Mouse (Mus musculus) spleen, adult 18-20 months (tissue): Measurements from ENCODE around the gene Syt8.

ENCODE experiments used
- DNase-seq, 2 experiments: peaks; one replicate each; pipeline ENCODE4 v3.0.0; 2022; ENCODE audit warnings: mixed read lengths in 2 of 2

The Syt8 gene

GRCm38 (mm10) chr7:142409603-142410002 lies 25.0 kb upstream of the Syt8 start:
- no peak for DNase-seq

- DNase-seq: no peak
Observed at GRCm38 (mm10) chr7:142413285-142413684, 21.4 kb upstream of the Syt8 start.

- DNase-seq: no peak
Observed at GRCm38 (mm10) chr7:142415314-142415713, 19.3 kb upstream of the Syt8 start.

GRCm38 (mm10) chr7:142416225-142416624 lies 18.4 kb upstream of the Syt8 start:
- DNase-seq: no peak

- DNase-seq: no peak
Observed at GRCm38 (mm10) chr7:142418027-142418426, 16.6 kb upstream of the Syt8 start.

- no peak for DNase-seq
Observed at GRCm38 (mm10) chr7:142418679-142419078, 16.0 kb upstream of the Syt8 start.

- no peak for DNase-seq
Observed at GRCm38 (mm10) chr7:142419887-142420286, 14.8 kb upstream of the Syt8 start.

- DNase-seq: no peak
Observed at GRCm38 (mm10) chr7:142421826-142422225, 12.8 kb upstream of the Syt8 start.

- no peak for DNase-seq
Observed at GRCm38 (mm10) chr7:142425641-142426213, 8.9 kb upstream of the Syt8 start.

GRCm38 (mm10) chr7:142428213-142428612 lies 6.4 kb upstream of the Syt8 start:
- DNase-seq: peak in 1 of 2 experiments; percentile 31

GRCm38 (mm10) chr7:142430160-142430678 lies 4.4 kb upstream of the Syt8 start:
- no peak for DNase-seq

GRCm38 (mm10) chr7:142431106-142431505 lies 3.5 kb upstream of the Syt8 start:
- no peak for DNase-seq

GRCm38 (mm10) chr7:142433623-142434022 lies 1.0 kb upstream of the Syt8 start:
- no peak for DNase-seq

GRCm38 (mm10) chr7:142435524-142435923 lies 874 bp downstream of the Syt8 start:
- DNase-seq: peak in 1 of 2 experiments; percentile 60

GRCm38 (mm10) chr7:142437324-142437723 lies 2.7 kb downstream of the Syt8 start:
- no peak for DNase-seq

GRCm38 (mm10) chr7:142439966-142440365 lies 5.3 kb downstream of the Syt8 start:
- DNase-seq: no peak

GRCm38 (mm10) chr7:142440657-142441114 lies 6.0 kb downstream of the Syt8 start:
- DNase-seq: peak in 1 of 2 experiments; percentile 55

GRCm38 (mm10) chr7:142441585-142441984 lies 6.9 kb downstream of the Syt8 start, which contains the start of gene Tnni2:
TSS of gene Tnni2 (plus strand) at chr7:142441808.
- DNase-seq: no peak

GRCm38 (mm10) chr7:142442081-142442907 lies 7.6 kb downstream of the Syt8 start:
- peak; percentile 44 to 49 for DNase-seq

GRCm38 (mm10) chr7:142442908-142443420 lies 8.3 kb downstream of the Syt8 start:
- no peak for DNase-seq

- DNase-seq: no peak
Observed at GRCm38 (mm10) chr7:142443474-142443873, 8.8 kb downstream of the Syt8 start.

- DNase-seq: no peak
Observed at GRCm38 (mm10) chr7:142444171-142444570, 9.5 kb downstream of the Syt8 start.

GRCm38 (mm10) chr7:142445324-142445723 lies 10.7 kb downstream of the Syt8 start:
- no peak for DNase-seq

- no peak for DNase-seq
Observed at GRCm38 (mm10) chr7:142446264-142446663, 11.6 kb downstream of the Syt8 start.
